Mouse (Mus musculus): ENCODE results near the gene Trpt1. TPM values are rescaled to one million over a fixed set of nuclear protein-coding genes. Genes with fewer than 3 reads are reported as not detected.

Gene Trpt1
- polyA plus RNA-seq, 1 experiment from 2014 or later, result 25.3 TPM

DNA sequence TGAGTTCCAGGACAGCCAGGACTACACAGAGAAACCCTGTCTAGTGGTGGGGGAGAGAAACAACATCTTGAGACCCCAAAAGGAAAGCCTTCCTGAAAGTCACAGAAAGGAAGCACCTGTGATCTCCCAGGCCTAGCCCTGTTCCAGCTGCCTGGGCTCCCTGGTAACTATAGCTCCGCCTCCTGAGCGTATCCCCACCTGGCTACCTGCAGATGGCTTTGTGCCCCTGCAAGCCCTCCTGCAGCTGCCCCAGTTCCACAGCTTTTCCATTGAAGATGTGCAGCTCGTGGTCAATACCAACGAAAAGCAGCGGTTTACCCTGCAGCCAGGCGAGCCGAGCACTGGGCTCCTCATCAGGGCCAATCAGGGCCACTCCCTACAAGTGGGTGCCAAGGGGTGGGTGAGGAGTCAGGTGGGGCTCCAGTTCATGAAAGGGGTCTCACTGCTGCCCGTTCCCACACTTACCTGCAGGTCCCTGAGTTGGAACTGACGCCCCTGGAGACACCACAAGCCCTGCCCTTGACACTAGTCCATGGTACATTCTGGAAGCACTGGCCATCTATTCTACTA is 1.9 kb downstream of the Trpt1 start:
- Histone ChIP-seq H3K36me3 (ENCODE audit: control insufficient read depth, insufficient read depth, low read length) (peaks cover 16% of the 10 kb centered on the region), H3K27ac (ENCODE audit: low read depth, low read length) (no peak overlapping the region), H3K27me3 (replicated peaks; ENCODE audit: control insufficient read depth, insufficient read depth, low read length) (no peaks in the 10 kb centered on the region), H3K4me2 (ENCODE audit: low read length) (no peak overlapping the region), H3K9ac (ENCODE audit: low read depth, low read length) (no peak overlapping the region), H3K4me3 (ENCODE audit: low read length) (no peak overlapping the region), H3K4me1 (ENCODE audit: control insufficient read depth, insufficient read depth, low read depth, low read length) (peaks cover 29% of the 10 kb centered on the region), H3K9me3 (ENCODE audit: control insufficient read depth, low read length) (no peaks in the 10 kb centered on the region)
- WGBS, result 79% methylated on average over 9 of the region's 9 CpGs
- ATAC-seq, result no peak

DNA sequence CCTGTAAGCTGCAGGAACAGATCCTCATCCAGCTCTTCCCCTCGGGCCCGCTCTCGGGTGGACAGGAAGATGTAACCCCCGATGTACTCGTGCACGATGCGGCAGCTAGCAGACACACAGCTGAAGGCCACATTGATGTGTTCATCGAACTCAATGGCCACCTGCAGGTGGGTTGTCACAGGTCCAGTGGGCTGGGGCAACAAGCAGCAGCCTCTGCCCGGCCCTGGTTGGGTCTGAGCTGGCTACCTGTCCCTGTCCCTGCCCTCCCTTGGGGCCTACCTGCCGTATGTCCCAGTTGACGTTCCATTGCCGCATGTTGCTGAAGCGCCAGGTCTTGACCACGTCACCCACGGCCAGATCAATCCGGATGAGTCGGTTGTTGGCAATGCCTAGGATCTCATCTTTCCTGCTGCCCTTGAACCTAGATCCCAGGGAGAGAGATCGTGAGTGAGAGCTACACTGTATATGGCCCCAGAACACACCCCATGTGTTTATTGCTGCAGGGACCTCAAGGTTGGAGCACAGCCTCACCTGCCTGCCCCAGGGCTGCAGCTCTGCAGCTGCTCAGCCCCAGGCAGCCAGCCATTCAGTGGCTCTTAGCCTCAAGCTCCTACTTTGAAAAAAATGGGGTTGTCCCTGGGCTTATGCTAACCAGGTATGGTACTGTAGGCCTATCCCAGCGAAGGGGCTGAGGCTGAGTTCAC is 3.6 kb downstream of the Trpt1 start:
- Histone ChIP-seq H3K27ac (ENCODE audit: low read depth, low read length) (no peak overlapping the region), H3K27me3 (replicated peaks; ENCODE audit: control insufficient read depth, insufficient read depth, low read length) (no peaks in the 10 kb centered on the region), H3K4me2 (ENCODE audit: low read length) (no peak overlapping the region), H3K36me3 (ENCODE audit: control insufficient read depth, insufficient read depth, low read length) (peaks cover 16% of the 10 kb centered on the region), H3K4me1 (ENCODE audit: control insufficient read depth, insufficient read depth, low read depth, low read length) (peaks cover 23% of the 10 kb centered on the region), H3K9me3 (ENCODE audit: control insufficient read depth, low read length) (no peaks in the 10 kb centered on the region), H3K9ac (ENCODE audit: low read depth, low read length) (no peak overlapping the region), H3K4me3 (ENCODE audit: low read length) (no peak overlapping the region)
- ATAC-seq, result no peak
- WGBS, result 97% methylated on average over 19 of the region's 19 CpGs

DNA sequence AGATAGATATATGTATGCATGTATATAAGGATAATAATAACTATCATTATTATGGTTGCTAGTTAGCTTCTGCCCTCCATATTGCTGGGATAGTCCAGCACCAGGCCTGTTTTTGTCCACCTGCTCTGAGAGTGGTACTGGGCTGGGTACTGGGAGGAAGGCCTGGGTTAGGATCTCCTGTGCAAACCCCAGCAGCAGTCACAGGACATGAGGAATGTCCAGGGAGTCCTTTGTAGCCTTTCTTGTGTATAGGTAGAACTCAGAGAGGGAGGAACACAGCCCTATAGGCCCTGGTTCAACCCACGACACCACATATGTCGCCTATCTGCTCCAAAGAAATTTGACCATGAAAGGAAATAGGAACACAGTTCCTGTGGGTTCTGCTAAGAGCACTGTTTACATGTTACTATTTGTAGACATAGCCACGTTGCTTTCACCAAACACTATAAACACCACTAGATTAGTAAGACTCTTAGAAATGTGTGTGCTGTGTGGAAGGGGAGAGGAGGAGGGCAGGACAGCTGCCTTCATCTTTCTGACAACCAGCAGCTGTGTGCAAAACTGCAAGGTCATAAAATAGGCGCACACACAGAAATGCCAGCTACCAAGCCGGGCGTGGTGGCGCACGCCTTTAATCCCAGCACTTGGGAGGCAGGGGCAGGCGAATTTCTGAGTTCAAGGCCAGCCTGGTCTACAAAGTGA is 11.1 kb downstream of the Trpt1 start:
- H3K9me3 ChIP-seq (ENCODE audit: control insufficient read depth, low read length), result no peaks in the 10 kb centered on the region

DNA sequence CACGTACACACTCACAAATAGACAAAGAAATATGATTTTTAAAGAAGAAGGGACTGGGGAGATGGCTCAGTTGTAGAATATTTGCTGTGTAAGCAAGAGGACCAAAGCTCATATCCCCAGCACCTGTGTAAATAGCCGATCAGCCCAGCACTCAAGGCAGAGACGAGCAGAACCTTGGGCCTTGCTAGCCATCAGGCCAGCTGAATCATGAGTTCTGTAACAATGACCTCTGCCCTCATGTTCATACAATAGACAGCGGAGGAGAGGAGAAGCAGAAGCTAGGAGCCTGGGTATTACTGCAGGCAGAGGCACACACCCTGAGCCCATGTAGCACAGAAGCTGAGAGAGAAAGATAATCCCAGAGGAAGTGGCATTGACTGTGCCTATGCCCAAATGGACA is 16.5 kb downstream of the Trpt1 start:
- 84% methylated on average over 4 of the region's 4 CpGs for WGBS
- no peak for ATAC-seq
- no peak overlapping the region for H3K4me2 ChIP-seq (ENCODE audit: low read length)
- H3K9ac ChIP-seq (ENCODE audit: low read depth, low read length), result no peak overlapping the region
- H3K9me3 ChIP-seq (ENCODE audit: control insufficient read depth, low read length), result no peaks in the 10 kb centered on the region
- H3K4me3 ChIP-seq (ENCODE audit: low read length), result no peak overlapping the region
- H3K27ac ChIP-seq (ENCODE audit: low read depth, low read length), result no peak overlapping the region
- no peaks in the 10 kb centered on the region for H3K27me3 ChIP-seq (replicated peaks; ENCODE audit: control insufficient read depth, insufficient read depth, low read length)
- no peaks in the 10 kb centered on the region for H3K36me3 ChIP-seq (ENCODE audit: control insufficient read depth, insufficient read depth, low read length)
- no peaks in the 10 kb centered on the region for H3K4me1 ChIP-seq (ENCODE audit: control insufficient read depth, insufficient read depth, low read depth, low read length)

More for the DNA sequence above, 11.1 kb downstream of the Trpt1 start:
- H3K4me2 ChIP-seq (ENCODE audit: low read length), result no peak overlapping the region
- no peaks in the 10 kb centered on the region for H3K36me3 ChIP-seq (ENCODE audit: control insufficient read depth, insufficient read depth, low read length)
- ATAC-seq, result no peak
- no peaks in the 10 kb centered on the region for H3K27me3 ChIP-seq (replicated peaks; ENCODE audit: control insufficient read depth, insufficient read depth, low read length)
- no peak overlapping the region for H3K27ac ChIP-seq (ENCODE audit: low read depth, low read length)
- 87% methylated on average over 9 of the region's 9 CpGs for WGBS
- no peaks in the 10 kb centered on the region for H3K4me1 ChIP-seq (ENCODE audit: control insufficient read depth, insufficient read depth, low read depth, low read length)
- no peak overlapping the region for H3K9ac ChIP-seq (ENCODE audit: low read depth, low read length)
- H3K4me3 ChIP-seq (ENCODE audit: low read length), result no peak overlapping the region

DNA sequence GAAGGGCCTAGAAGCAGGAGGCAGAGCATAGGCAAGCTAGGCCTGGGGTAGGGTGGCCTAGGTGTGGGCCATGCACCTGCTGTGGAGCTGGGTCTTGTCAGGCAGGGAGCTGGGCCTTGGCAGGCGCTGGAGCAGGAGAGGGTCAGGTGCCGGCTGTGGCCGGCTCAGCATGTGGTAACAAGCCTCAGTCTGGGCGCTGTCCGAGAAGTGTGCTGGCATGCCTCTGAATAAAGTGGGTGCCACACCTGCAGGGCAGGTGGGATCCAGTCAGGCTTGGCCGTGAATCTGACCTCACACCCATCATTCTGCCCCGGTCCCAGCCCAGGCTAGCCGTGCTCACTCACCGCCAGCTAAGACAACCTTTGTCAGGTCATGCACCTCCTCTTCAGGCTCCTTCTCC is 18.1 kb downstream of the Trpt1 start:
- H3K36me3 ChIP-seq (ENCODE audit: control insufficient read depth, insufficient read depth, low read length), result no peaks in the 10 kb centered on the region; the same call in 1 of the 2 replicates
- H3K9me3 ChIP-seq (ENCODE audit: control insufficient read depth, low read length), result no peaks in the 10 kb centered on the region
- no peaks in the 10 kb centered on the region for H3K4me1 ChIP-seq (ENCODE audit: control insufficient read depth, insufficient read depth, low read depth, low read length)
- no peak overlapping the region for H3K4me3 ChIP-seq (ENCODE audit: low read length)
- H3K27me3 ChIP-seq (replicated peaks; ENCODE audit: control insufficient read depth, insufficient read depth, low read length), result no peaks in the 10 kb centered on the region
- no peak overlapping the region for H3K4me2 ChIP-seq (ENCODE audit: low read length)
- H3K27ac ChIP-seq (ENCODE audit: low read depth, low read length), result no peak overlapping the region
- H3K9ac ChIP-seq (ENCODE audit: low read depth, low read length), result no peak overlapping the region
- WGBS, result 90% methylated on average over 9 of the region's 9 CpGs
- no peak for ATAC-seq

DNA sequence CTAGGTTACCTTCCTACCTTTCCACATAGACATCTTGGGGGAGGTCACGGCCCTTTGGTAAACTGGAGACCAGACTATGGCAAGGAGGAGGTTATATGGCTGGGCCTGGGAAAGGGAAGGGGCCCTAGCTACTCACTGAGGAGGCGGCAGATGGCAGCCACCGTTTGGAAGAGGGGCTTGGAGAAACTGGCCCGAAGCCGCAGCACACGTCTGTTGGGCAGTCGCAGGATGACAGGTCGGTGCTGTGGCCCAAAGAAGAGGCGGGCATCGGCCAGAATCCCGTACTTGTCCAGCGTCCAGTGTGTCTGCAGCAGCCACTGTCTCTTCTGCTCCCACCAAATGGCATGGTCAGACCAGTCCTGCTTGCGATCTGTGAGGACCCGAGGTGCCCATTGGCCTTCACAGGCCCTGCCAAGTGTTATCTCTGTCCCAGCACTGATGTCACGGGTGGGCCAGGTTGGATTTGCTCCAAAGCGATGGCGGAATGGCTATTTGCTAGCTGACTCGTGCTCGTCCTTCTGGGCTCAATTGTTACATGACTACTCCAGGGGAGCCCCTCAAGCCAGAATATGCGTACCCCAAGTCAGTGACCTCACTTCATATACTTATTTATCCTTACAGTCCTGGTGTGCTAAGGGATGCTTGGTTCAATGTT is 18.7 kb downstream of the Trpt1 start:
- Histone ChIP-seq H3K9me3 (ENCODE audit: control insufficient read depth, low read length) (no peaks in the 10 kb centered on the region), H3K4me3 (ENCODE audit: low read length) (no peak overlapping the region), H3K27me3 (replicated peaks; ENCODE audit: control insufficient read depth, insufficient read depth, low read length) (no peaks in the 10 kb centered on the region), H3K4me1 (ENCODE audit: control insufficient read depth, insufficient read depth, low read depth, low read length) (no peaks in the 10 kb centered on the region), H3K27ac (ENCODE audit: low read depth, low read length) (no peak overlapping the region), H3K9ac (ENCODE audit: low read depth, low read length) (no peak overlapping the region), H3K36me3 (ENCODE audit: control insufficient read depth, insufficient read depth, low read length) (no peaks in the 10 kb centered on the region; the same call in 1 of the 2 replicates), H3K4me2 (ENCODE audit: low read length) (no peak overlapping the region)
- WGBS, result 89% methylated on average over 17 of the region's 20 CpGs
- no peak for ATAC-seq

DNA sequence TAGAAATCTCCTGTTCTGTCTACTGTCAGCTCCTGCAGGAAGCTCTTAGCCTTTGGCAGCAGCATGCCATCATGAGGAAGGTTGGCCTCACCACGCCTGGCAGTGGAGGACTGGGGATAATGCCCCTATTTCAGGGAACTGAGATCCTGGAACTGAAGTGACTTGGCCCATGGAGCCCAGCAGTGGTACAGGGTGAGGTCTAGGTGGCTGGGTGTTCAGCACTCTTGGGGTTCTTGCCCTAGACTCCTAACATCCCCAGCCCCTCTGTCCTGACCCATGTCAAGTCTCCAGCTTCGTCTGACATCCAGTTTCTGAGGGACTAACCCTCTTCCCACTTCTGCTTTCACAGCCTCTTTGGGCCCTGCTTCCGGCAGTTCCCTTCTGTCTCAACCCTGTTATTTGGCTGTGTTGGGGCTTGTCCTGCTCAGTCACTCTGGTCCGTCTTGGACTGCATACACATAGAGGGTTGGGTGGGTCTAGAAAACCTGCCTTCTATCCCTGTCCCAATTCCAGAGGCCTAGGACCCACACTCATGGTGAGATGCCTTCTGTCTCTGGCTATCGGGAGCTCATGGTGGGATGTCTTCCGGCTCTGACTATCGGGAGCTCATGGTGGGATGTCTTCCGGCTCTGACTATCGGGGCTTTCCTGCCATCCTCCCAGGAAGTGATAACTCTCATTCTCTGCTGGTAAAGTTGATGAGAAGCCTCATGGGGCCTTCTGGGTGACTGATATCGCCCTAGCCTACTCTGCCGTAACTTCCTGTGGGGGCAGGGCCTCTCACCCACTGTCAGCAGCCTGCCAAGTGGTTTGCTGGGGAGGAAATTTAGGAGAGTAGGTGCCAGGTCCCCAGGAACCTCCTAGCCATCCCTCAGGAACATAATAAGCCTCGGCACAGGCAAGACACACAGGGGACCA is 21.9 kb downstream of the Trpt1 start:
- peaks cover 23% of the 10 kb centered on the region for H3K36me3 ChIP-seq (ENCODE audit: control insufficient read depth, insufficient read depth, low read length)

DNA sequence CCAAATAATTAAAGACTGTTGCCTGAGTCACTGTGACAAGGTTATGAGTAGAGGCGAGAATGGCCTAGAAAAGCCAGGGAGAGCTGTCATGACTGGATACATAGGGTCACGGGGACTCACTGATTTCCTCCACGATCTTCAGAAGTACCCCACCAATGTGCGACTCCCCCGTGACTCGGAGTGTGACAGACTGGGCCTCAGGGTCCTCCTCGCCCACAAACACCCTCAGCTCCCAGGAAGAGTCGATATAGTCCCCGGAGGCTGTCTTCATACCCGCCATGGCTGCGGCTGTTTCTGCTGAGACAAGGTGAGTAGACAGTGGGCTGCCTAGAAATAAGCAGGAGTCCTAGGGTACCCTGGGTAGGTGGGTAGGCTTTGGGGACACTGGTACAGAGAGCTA is 22.6 kb downstream of the Trpt1 start:
- Histone ChIP-seq H3K36me3 (ENCODE audit: control insufficient read depth, insufficient read depth, low read length) (peaks cover 27% of the 10 kb centered on the region), H3K27me3 (replicated peaks; ENCODE audit: control insufficient read depth, insufficient read depth, low read length) (no peaks in the 10 kb centered on the region), H3K9ac (ENCODE audit: low read depth, low read length) (no peak overlapping the region; the same call in 1 of the 2 replicates), H3K4me1 (ENCODE audit: control insufficient read depth, insufficient read depth, low read depth, low read length) (no peaks in the 10 kb centered on the region), H3K9me3 (ENCODE audit: control insufficient read depth, low read length) (no peaks in the 10 kb centered on the region), H3K4me2 (ENCODE audit: low read length) (no peak overlapping the region), H3K27ac (ENCODE audit: low read depth, low read length) (no peak overlapping the region), H3K4me3 (ENCODE audit: low read length) (no peak overlapping the region)
- no peak for ATAC-seq
- WGBS, result 90% methylated on average over 11 of the region's 11 CpGs

More for the DNA sequence above, 21.9 kb downstream of the Trpt1 start:
- Histone ChIP-seq H3K9me3 (ENCODE audit: control insufficient read depth, low read length) (no peaks in the 10 kb centered on the region), H3K9ac (ENCODE audit: low read depth, low read length) (no peak overlapping the region; the same call in 1 of the 2 replicates), H3K4me2 (ENCODE audit: low read length) (no peak overlapping the region), H3K4me1 (ENCODE audit: control insufficient read depth, insufficient read depth, low read depth, low read length) (no peaks in the 10 kb centered on the region), H3K4me3 (ENCODE audit: low read length) (no peak overlapping the region), H3K27me3 (replicated peaks; ENCODE audit: control insufficient read depth, insufficient read depth, low read length) (no peaks in the 10 kb centered on the region), H3K27ac (ENCODE audit: low read depth, low read length) (no peak overlapping the region)
- ATAC-seq, result no peak
- 92% methylated on average over 12 of the region's 12 CpGs for WGBS
